Mouse (Mus musculus) gastrocnemius, postnatal 10 days (tissue): Measurements from ENCODE around the gene Rnf183. TPM values are rescaled to one million over a fixed set of nuclear protein-coding genes. Genes with fewer than 3 reads are reported as not detected.

Experiments used
- DNase-seq: peaks from one replicate; pipeline ENCODE4 v3.0.0; 2021; ENCODE audit warnings: mixed read lengths
- total RNA-seq, 2 experiments: library from RNA; stranded (reverse); gene quantifications; 2 replicates each; pipeline ENCODE4 v1.2.3; 2021

Gene Rnf183
- total RNA-seq, 2 experiments from 2014 or later = not detected

- no peak for DNase-seq
These were observed 51.8 kb downstream of the Rnf183 start for GRCm38 (mm10) chr4:62383207-62383606.

GRCm38 (mm10) chr4:62379724-62380381 lies 55.2 kb downstream of the Rnf183 start:
- no peak for DNase-seq

Other genes starting within 250 kb of the Rnf183 start
- 1 to 10 TPM; 3.0 to 3.3 TPM for gene Zfp37, start 204.2 kb downstream of the Rnf183 start, total RNA-seq
- gene Slc31a2, start 172.7 kb downstream of the Rnf183 start, total RNA-seq = 1 to 10 TPM; 6.6 to 9.2 TPM
- gene Fkbp15, start 74.7 kb downstream of the Rnf183 start, total RNA-seq = 10 to 100 TPM; 18.0 to 22.0 TPM
- gene Slc31a1, start 74.5 kb downstream of the Rnf183 start, total RNA-seq = 10 to 100 TPM; 12.4 to 16.6 TPM
- gene Cdc26, start 26.6 kb downstream of the Rnf183 start, total RNA-seq = 10 to 100 TPM; 53.5 to 59.4 TPM
- 10 to 100 TPM; 13.5 to 13.6 TPM for gene Prpf4, start 26.5 kb downstream of the Rnf183 start, total RNA-seq
- gene Wdr31, start 35.6 kb upstream of the Rnf183 start, total RNA-seq = under 1 TPM; 0.27 to 0.54 TPM
- under 1 TPM; 0.66 to 0.70 TPM for gene Bspry, start 44.8 kb upstream of the Rnf183 start, total RNA-seq
- gene Hdhd3, start 68.2 kb upstream of the Rnf183 start, total RNA-seq = 1 to 10 TPM; 3.9 to 6.2 TPM
- 10 to 100 TPM; 26.9 to 30.0 TPM for gene Alad, start 84.7 kb upstream of the Rnf183 start, total RNA-seq
- 10 to 100 TPM; 20.9 to 21.8 TPM for gene Pole3, start 89.8 kb upstream of the Rnf183 start, total RNA-seq
- gene 4933430I17Rik, start 90.1 kb upstream of the Rnf183 start, total RNA-seq = under 1 TPM; 0.18 to 0.26 TPM
- 10 to 100 TPM; 20.1 to 32.8 TPM for gene Rgs3, start 124.6 kb upstream of the Rnf183 start, total RNA-seq